Mouse (Mus musculus): ENCODE data around the gene Hes1. TPM values are rescaled to one million over a fixed set of nuclear protein-coding genes. Genes with fewer than 3 reads are reported as not detected.

Hes1 gene
- polyA plus RNA-seq, 1 experiment from 2014 or later = 40.3 TPM

DNA sequence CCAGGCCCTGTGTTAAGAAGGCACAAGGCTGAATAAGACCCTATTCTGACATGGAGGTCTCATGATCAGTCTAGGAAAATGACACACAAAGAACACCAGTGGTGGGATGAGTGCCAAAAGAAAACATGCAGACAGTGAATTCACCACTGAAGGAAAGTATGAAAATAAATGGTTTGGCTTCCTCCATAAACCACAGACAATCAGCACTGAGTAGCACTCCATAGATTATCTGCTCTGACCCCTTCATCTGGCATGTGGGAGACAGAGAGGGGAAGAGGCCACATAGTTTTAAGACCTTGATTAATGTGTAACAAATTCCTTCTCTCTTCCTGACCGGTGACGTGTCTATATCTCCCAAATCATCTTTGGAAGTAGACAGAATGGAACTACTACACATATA is 47.4 kb downstream of the Hes1 start:
- H3K27me3 ChIP-seq = peaks cover 75% of the 10 kb centered on the region

DNA sequence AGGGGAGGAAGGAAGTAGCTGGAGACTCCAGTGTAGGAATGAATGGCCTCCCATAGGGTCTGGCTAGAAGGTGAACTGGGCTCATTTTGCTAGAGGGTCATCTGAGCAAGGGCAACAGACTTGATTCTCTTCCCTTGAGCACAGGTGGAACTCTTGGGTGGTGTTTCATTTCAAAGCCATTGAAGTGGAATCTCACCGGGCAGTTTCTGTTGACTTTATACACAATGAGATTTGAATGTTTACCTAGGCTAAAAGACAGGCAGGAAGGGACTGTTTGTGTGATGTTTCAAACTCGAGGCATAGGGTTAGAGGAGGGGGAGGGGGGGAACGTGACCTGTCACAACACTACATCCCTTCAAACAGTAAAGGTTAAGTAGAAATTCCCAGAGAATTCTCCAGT is 49.0 kb downstream of the Hes1 start:
- Histone ChIP-seq H3K9me3 (replicated peaks) (peaks cover 7% of the 10 kb centered on the region), H3K27ac (no peak overlapping the region), H3K27me3 (peaks cover 71% of the 10 kb centered on the region), H3K9ac (no peak overlapping the region), H3K4me3 (no peak overlapping the region), H3K36me3 (no peaks in the 10 kb centered on the region), H3K4me1 (peaks cover 6% of the 10 kb centered on the region; the same call in 1 of the 2 replicates), H3K4me2 (replicated peaks) (no peak overlapping the region)
- no peak for ATAC-seq (ENCODE audit: low FRiP score)
- 20% methylated on average over 3 of the region's 3 CpGs for WGBS

More for the DNA sequence above, 47.4 kb downstream of the Hes1 start:
- WGBS = 89% methylated on average over 2 of the region's 2 CpGs
- H3K9me3 ChIP-seq (replicated peaks) = peaks cover 7% of the 10 kb centered on the region
- peaks cover 2% of the 10 kb centered on the region; the same call in 1 of the 2 replicates for H3K4me1 ChIP-seq
- no peak overlapping the region for H3K9ac ChIP-seq
- no peaks in the 10 kb centered on the region for H3K36me3 ChIP-seq
- H3K4me2 ChIP-seq (replicated peaks) = no peak overlapping the region
- no peak overlapping the region for H3K27ac ChIP-seq
- no peak overlapping the region for H3K4me3 ChIP-seq
- ATAC-seq (ENCODE audit: low FRiP score) = no peak

DNA sequence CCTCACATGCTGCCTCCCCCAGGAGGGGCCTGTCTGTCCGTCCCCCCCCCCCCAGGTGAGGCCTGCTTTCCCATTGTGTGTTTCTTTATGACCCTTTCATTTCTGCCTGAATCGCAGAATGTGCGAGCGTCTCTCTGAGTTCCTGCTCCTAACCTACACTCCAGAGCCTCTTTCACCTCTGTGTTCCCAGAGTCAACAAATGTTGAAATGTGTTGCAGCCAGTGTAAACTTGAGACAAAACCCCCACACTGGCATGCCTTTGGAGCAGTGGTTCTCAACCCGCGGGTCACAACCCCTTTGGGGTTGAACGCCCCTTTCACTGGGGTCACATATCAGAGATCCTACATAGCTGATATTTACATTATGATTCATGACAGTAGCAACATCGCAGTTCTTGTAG is 49.6 kb downstream of the Hes1 start:
- Histone ChIP-seq H3K27me3 (peaks cover 74% of the 10 kb centered on the region), H3K4me3 (no peak overlapping the region), H3K4me1 (peaks cover 6% of the 10 kb centered on the region; the same call in 1 of the 2 replicates), H3K4me2 (replicated peaks) (no peak overlapping the region), H3K36me3 (no peaks in the 10 kb centered on the region), H3K9ac (no peak overlapping the region), H3K9me3 (replicated peaks) (peaks cover 7% of the 10 kb centered on the region), H3K27ac (no peak overlapping the region)
- 76% methylated on average over 8 of the region's 8 CpGs for WGBS
- no peak for ATAC-seq (ENCODE audit: low FRiP score)

DNA sequence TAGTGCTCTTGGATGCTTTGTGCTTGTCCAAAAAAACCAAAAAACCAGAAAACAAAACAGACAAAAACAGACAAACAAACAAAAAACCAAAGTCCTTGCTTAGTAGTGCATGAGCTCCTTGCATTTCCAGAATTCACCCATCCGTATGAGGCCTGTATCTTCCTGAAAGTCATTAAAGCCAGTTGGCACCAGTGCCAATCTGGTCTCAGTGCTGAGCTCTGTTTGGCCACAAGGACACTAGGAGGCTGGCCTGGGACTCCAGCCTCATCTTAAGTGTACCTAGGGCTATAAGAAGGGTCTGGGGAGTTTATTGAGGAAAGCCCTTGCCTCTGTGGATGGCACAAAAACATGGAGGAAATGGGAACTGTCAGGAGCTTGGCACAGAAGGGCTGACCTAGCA is 50.3 kb downstream of the Hes1 start:
- ATAC-seq (ENCODE audit: low FRiP score) = no peak
- Histone ChIP-seq H3K4me3 (no peak overlapping the region), H3K27ac (no peak overlapping the region), H3K36me3 (no peaks in the 10 kb centered on the region), H3K9me3 (replicated peaks) (peaks cover 6% of the 10 kb centered on the region), H3K4me1 (peaks cover 6% of the 10 kb centered on the region; the same call in 1 of the 2 replicates), H3K4me2 (replicated peaks) (no peak overlapping the region), H3K9ac (no peak overlapping the region), H3K27me3 (peaks cover 75% of the 10 kb centered on the region)
- WGBS = 86% methylated on average over 1 of the region's 1 CpGs

Other genes with a start within 250 kb of the Hes1 start
- not detected in 2 replicates for gene Cpn2, start 203.1 kb downstream of the Hes1 start, polyA plus RNA-seq (2016; fragmentation: Nextera tagmentation; extraction: Ambion mirVana)
- 0.53 and 1.3 TPM in 2 replicates for gene Lrrc15, start 218.9 kb downstream of the Hes1 start, polyA plus RNA-seq (2016; fragmentation: Nextera tagmentation; extraction: Ambion mirVana)
- gene Gp5, start 246.4 kb downstream of the Hes1 start, polyA plus RNA-seq (2016; fragmentation: Nextera tagmentation; extraction: Ambion mirVana) = 1.4 and 1.6 TPM in 2 replicates

All from hindbrain, embryonic 12.5 days (tissue).